Mouse (Mus musculus): ENCODE data around the gene Vps37b. TPM values are rescaled to one million over a fixed set of nuclear protein-coding genes. Genes with fewer than 3 reads are reported as not detected.
A peak's percentile ranks its signal among the peaks of the same experiment; 100 is the strongest.

The Vps37b gene
- polyA plus RNA-seq, 1 experiment from 2014 or later = 43.3 TPM

GRCm38 (mm10) chr5:123973299-123974178 lies 58.5 kb downstream of the Vps37b start, which contains the start of gene Hip1r:
Gene Hip1r, plus strand, starts transcription at chr5:123973628.
- Histone ChIP-seq H3K4me2 (peak within 1 kb of the TSS; percentile 98), H3K9me3 (replicated peaks; ENCODE audit: control insufficient read depth, low read length) (no peaks in the 10 kb centered on the region), H3K36me3 (ENCODE audit: control insufficient read depth, insufficient read depth, low read length) (no peaks in the 10 kb centered on the region), H3K4me3 (ENCODE audit: low read depth, low read length) (peak within 1 kb of the TSS; percentile 73), H3K27me3 (ENCODE audit: control insufficient read depth, insufficient read depth, low read length) (peaks cover 26% of the 10 kb centered on the region; the same call in 1 of the 2 replicates), H3K4me1 (ENCODE audit: control insufficient read depth, insufficient read depth, low read length) (peaks cover 5% of the 10 kb centered on the region; the same call in 1 of the 2 replicates), H3K27ac (ENCODE audit: low read depth, low read length) (no peak within 1 kb of the TSS), H3K9ac (ENCODE audit: low read depth, low read length) (peak within 1 kb of the TSS; percentile 69; the same call in 1 of the 2 replicates)
- WGBS (ENCODE audit: insufficient replicate concordance) = 2% methylated on average over 78 of the region's 106 CpGs
- peak; percentile 81 for ATAC-seq (replicated peaks; ENCODE audit: insufficient number of reproducible peaks, low FRiP score, low TSS enrichment)

- Histone ChIP-seq H3K9me3 (replicated peaks; ENCODE audit: control insufficient read depth, low read length) (no peaks in the 10 kb centered on the region), H3K4me2 (no peak overlapping the region), H3K9ac (ENCODE audit: low read depth, low read length) (no peak overlapping the region), H3K36me3 (ENCODE audit: control insufficient read depth, insufficient read depth, low read length) (no peaks in the 10 kb centered on the region), H3K27ac (ENCODE audit: low read depth, low read length) (no peak overlapping the region), H3K4me1 (ENCODE audit: control insufficient read depth, insufficient read depth, low read length) (peaks cover 5% of the 10 kb centered on the region; the same call in 1 of the 2 replicates), H3K4me3 (ENCODE audit: low read depth, low read length) (no peak overlapping the region), H3K27me3 (ENCODE audit: control insufficient read depth, insufficient read depth, low read length) (peaks cover 26% of the 10 kb centered on the region; the same call in 1 of the 2 replicates)
- no peak for ATAC-seq (replicated peaks; ENCODE audit: insufficient number of reproducible peaks, low FRiP score, low TSS enrichment)
- WGBS (ENCODE audit: insufficient replicate concordance) = 70% methylated on average over 6 of the region's 6 CpGs
Measured at GRCm38 (mm10) chr5:123972453-123972852, 59.6 kb downstream of the Vps37b start.

- H3K9me3 ChIP-seq (replicated peaks; ENCODE audit: control insufficient read depth, low read length) = no peaks in the 10 kb centered on the region
- ATAC-seq (replicated peaks; ENCODE audit: insufficient number of reproducible peaks, low FRiP score, low TSS enrichment) = no peak
- 85% methylated on average over 4 of the region's 4 CpGs for WGBS (ENCODE audit: insufficient replicate concordance)
- H3K27ac ChIP-seq (ENCODE audit: low read depth, low read length) = no peak overlapping the region
- no peak overlapping the region for H3K4me2 ChIP-seq
- H3K4me3 ChIP-seq (ENCODE audit: low read depth, low read length) = no peak overlapping the region
- H3K27me3 ChIP-seq (ENCODE audit: control insufficient read depth, insufficient read depth, low read length) = peaks cover 17% of the 10 kb centered on the region; the same call in 1 of the 2 replicates
- peaks cover 3% of the 10 kb centered on the region; the same call in 1 of the 2 replicates for H3K4me1 ChIP-seq (ENCODE audit: control insufficient read depth, insufficient read depth, low read length)
- H3K36me3 ChIP-seq (ENCODE audit: control insufficient read depth, insufficient read depth, low read length) = no peaks in the 10 kb centered on the region
- H3K9ac ChIP-seq (ENCODE audit: low read depth, low read length) = no peak overlapping the region
Measured at GRCm38 (mm10) chr5:123970576-123970975, 61.5 kb downstream of the Vps37b start.

- no peak for ATAC-seq (replicated peaks; ENCODE audit: insufficient number of reproducible peaks, low FRiP score, low TSS enrichment)
- H3K4me1 ChIP-seq (ENCODE audit: control insufficient read depth, insufficient read depth, low read length) = no peaks in the 10 kb centered on the region
- no peak overlapping the region for H3K9ac ChIP-seq (ENCODE audit: low read depth, low read length)
- no peak overlapping the region for H3K27ac ChIP-seq (ENCODE audit: low read depth, low read length)
- WGBS (ENCODE audit: insufficient replicate concordance) = 78% methylated on average over 8 of the region's 8 CpGs
- no peaks in the 10 kb centered on the region for H3K9me3 ChIP-seq (replicated peaks; ENCODE audit: control insufficient read depth, low read length)
- no peaks in the 10 kb centered on the region for H3K36me3 ChIP-seq (ENCODE audit: control insufficient read depth, insufficient read depth, low read length)
- peaks cover 10% of the 10 kb centered on the region; the same call in 1 of the 2 replicates for H3K27me3 ChIP-seq (ENCODE audit: control insufficient read depth, insufficient read depth, low read length)
- no peak overlapping the region for H3K4me3 ChIP-seq (ENCODE audit: low read depth, low read length)
- H3K4me2 ChIP-seq = no peak overlapping the region
Measured at GRCm38 (mm10) chr5:123969216-123969615, 62.9 kb downstream of the Vps37b start.

- H3K9ac ChIP-seq (ENCODE audit: low read depth, low read length) = no peak overlapping the region
- no peaks in the 10 kb centered on the region for H3K4me1 ChIP-seq (ENCODE audit: control insufficient read depth, insufficient read depth, low read length)
- H3K4me3 ChIP-seq (ENCODE audit: low read depth, low read length) = no peak overlapping the region
- H3K9me3 ChIP-seq (replicated peaks; ENCODE audit: control insufficient read depth, low read length) = no peaks in the 10 kb centered on the region
- no peak overlapping the region for H3K27ac ChIP-seq (ENCODE audit: low read depth, low read length)
- no peak overlapping the region for H3K4me2 ChIP-seq
- no peaks in the 10 kb centered on the region for H3K36me3 ChIP-seq (ENCODE audit: control insufficient read depth, insufficient read depth, low read length)
- no peak for ATAC-seq (replicated peaks; ENCODE audit: insufficient number of reproducible peaks, low FRiP score, low TSS enrichment)
- peaks cover 10% of the 10 kb centered on the region; the same call in 1 of the 2 replicates for H3K27me3 ChIP-seq (ENCODE audit: control insufficient read depth, insufficient read depth, low read length)
- 62% methylated on average over 5 of the region's 5 CpGs for WGBS (ENCODE audit: insufficient replicate concordance)
Measured at GRCm38 (mm10) chr5:123968468-123968867, 63.6 kb downstream of the Vps37b start.

GRCm38 (mm10) chr5:123966759-123967158 lies 65.3 kb downstream of the Vps37b start:
- no peak overlapping the region for H3K4me2 ChIP-seq
- no peak overlapping the region for H3K27ac ChIP-seq (ENCODE audit: low read depth, low read length)
- no peak overlapping the region for H3K9ac ChIP-seq (ENCODE audit: low read depth, low read length)
- no peaks in the 10 kb centered on the region for H3K36me3 ChIP-seq (ENCODE audit: control insufficient read depth, insufficient read depth, low read length)
- no peaks in the 10 kb centered on the region for H3K9me3 ChIP-seq (replicated peaks; ENCODE audit: control insufficient read depth, low read length)
- no peak overlapping the region for H3K4me3 ChIP-seq (ENCODE audit: low read depth, low read length)
- no peaks in the 10 kb centered on the region for H3K27me3 ChIP-seq (ENCODE audit: control insufficient read depth, insufficient read depth, low read length)
- ATAC-seq (replicated peaks; ENCODE audit: insufficient number of reproducible peaks, low FRiP score, low TSS enrichment) = no peak
- WGBS (ENCODE audit: insufficient replicate concordance) = 86% methylated on average over 2 of the region's 2 CpGs
- H3K4me1 ChIP-seq (ENCODE audit: control insufficient read depth, insufficient read depth, low read length) = no peaks in the 10 kb centered on the region

GRCm38 (mm10) chr5:123964208-123964607 lies 67.9 kb downstream of the Vps37b start:
- no peaks in the 10 kb centered on the region for H3K27me3 ChIP-seq (ENCODE audit: control insufficient read depth, insufficient read depth, low read length)
- ATAC-seq (replicated peaks; ENCODE audit: insufficient number of reproducible peaks, low FRiP score, low TSS enrichment) = no peak
- H3K36me3 ChIP-seq (ENCODE audit: control insufficient read depth, insufficient read depth, low read length) = no peaks in the 10 kb centered on the region

GRCm38 (mm10) chr5:123961046-123961445 lies 71.0 kb downstream of the Vps37b start:
- no peaks in the 10 kb centered on the region for H3K4me1 ChIP-seq (ENCODE audit: control insufficient read depth, insufficient read depth, low read length)
- ATAC-seq (replicated peaks; ENCODE audit: insufficient number of reproducible peaks, low FRiP score, low TSS enrichment) = no peak
- no peak overlapping the region for H3K4me3 ChIP-seq (ENCODE audit: low read depth, low read length)
- H3K36me3 ChIP-seq (ENCODE audit: control insufficient read depth, insufficient read depth, low read length) = no peaks in the 10 kb centered on the region
- H3K27me3 ChIP-seq (ENCODE audit: control insufficient read depth, insufficient read depth, low read length) = no peaks in the 10 kb centered on the region
- H3K27ac ChIP-seq (ENCODE audit: low read depth, low read length) = no peak overlapping the region
- WGBS (ENCODE audit: insufficient replicate concordance) = 79% methylated on average over 12 of the region's 12 CpGs
- no peaks in the 10 kb centered on the region for H3K9me3 ChIP-seq (replicated peaks; ENCODE audit: control insufficient read depth, low read length)
- no peak overlapping the region for H3K4me2 ChIP-seq
- H3K9ac ChIP-seq (ENCODE audit: low read depth, low read length) = no peak overlapping the region

More at GRCm38 (mm10) chr5:123964208-123964607, 67.9 kb downstream of the Vps37b start:
- Histone ChIP-seq H3K4me1 (ENCODE audit: control insufficient read depth, insufficient read depth, low read length) (no peaks in the 10 kb centered on the region), H3K9me3 (replicated peaks; ENCODE audit: control insufficient read depth, low read length) (no peaks in the 10 kb centered on the region), H3K4me2 (no peak overlapping the region), H3K27ac (ENCODE audit: low read depth, low read length) (no peak overlapping the region), H3K9ac (ENCODE audit: low read depth, low read length) (no peak overlapping the region), H3K4me3 (ENCODE audit: low read depth, low read length) (no peak overlapping the region)
- WGBS (ENCODE audit: insufficient replicate concordance) = 92% methylated on average over 4 of the region's 4 CpGs

Data from heart, embryonic 11.5 days (tissue).